Mouse (Mus musculus) testis, adult 10 weeks (tissue): Measurements from ENCODE around the gene Btbd35f21. TPM values are rescaled to one million over a fixed set of nuclear protein-coding genes. Genes with fewer than 3 reads are reported as not detected.

Experiments used
- polyA plus RNA-seq: library from polyadenylated mRNA; stranded (reverse); fragments of 350-450 nt; fragmentation: Illumina TruSeq; extraction: RNeasy Lipid Tissue Mini Kit (QIAGEN cat#74804); gene quantifications from one replicate; pipeline ENCODE4 v1.2.3, GENCODE M21; 2014; ENCODE audit warnings: low read depth, low replicate concordance

Gene Btbd35f21
- 9.9 TPM for polyA plus RNA-seq

GRCm38 (mm10) chrX:32725809-32726208 is at the start of gene Btbd35f21:
Btbd35f21 (plus strand) TSS chrX:32726109.

Other genes starting within 250 kb of the Btbd35f21 start
- 14.2 TPM for gene Btbd35f1, start 166.1 kb upstream of the Btbd35f21 start, polyA plus RNA-seq
- gene Gm5926, start 75.4 kb upstream of the Btbd35f21 start, polyA plus RNA-seq: 1.8 TPM
- gene Btbd35f30, start 168.5 kb downstream of the Btbd35f21 start, polyA plus RNA-seq: 3.6 TPM
- 1.1 TPM for gene Gm21789, start 215.7 kb downstream of the Btbd35f21 start, polyA plus RNA-seq
- 6.3 TPM for gene Btbd35f5, start 247.8 kb downstream of the Btbd35f21 start, polyA plus RNA-seq